8 mouse cellular contexts compared by ENCODE assay signal in the genomic region with DNA sequence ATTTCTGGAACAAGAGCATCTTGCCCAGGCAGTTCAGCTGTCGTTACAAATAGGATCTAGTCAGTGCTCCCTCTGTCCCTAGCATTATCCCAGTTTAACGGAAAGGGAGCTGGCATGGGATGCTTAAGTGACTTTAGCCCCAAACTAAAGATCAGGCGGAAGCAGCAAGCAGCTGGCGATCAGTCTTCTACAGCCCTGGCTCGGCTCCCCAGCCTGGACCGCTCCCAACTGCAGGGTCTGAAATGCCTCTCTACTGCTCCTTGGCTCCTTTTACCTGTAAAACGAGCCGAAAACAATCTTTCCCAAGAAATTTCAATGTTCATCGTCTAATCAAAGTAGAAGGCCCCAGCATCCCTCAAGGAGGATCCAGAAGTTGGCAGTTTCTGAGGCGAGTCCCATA.
A peak's percentile ranks its signal among the peaks of the same experiment; 100 is the strongest.
DNase-seq lines count a peak whose midpoint lies in the region; ATAC-seq and TF ChIP-seq lines count a peak whose summit lies in the region.

No protein-coding gene starts in this region.

- H3K9ac ChIP-seq in liver, adult 2 months (ENCODE audit: low read depth, low read length) = no peak overlapping the region
- H3K9ac ChIP-seq in liver, postnatal 0 days (replicated peaks) = no peak overlapping the region
- no peak overlapping the region for H3K9ac ChIP-seq in forebrain, postnatal 0 days
- no peak overlapping the region for H3K9ac ChIP-seq in midbrain, embryonic 15.5 days

- DNase-seq in cerebellum, postnatal 25 days = peak; percentile 19 to 43
- DNase-seq in cerebellum, adult 11-12 months = no peak
- peak; percentile 17 for DNase-seq in liver, adult 2 months (ENCODE audit: extremely low read depth, low read depth, low spot score)
- no peak for DNase-seq in liver, postnatal 0 days
- peak; percentile 56 for DNase-seq in forebrain, postnatal 0 days
- no peak for DNase-seq in adrenal gland, postnatal 4 days (ENCODE audit: low spot score in 2 of 2)
- DNase-seq in adrenal gland, adult (ENCODE audit: inconsistent age in 2 of 2, low spot score in 1 of 2) = no peak

- TF ChIP-seq EP300 in liver, postnatal 0 days (IDR thresholded peaks at IDR 0.05; ENCODE audit: low read depth) = no peak

- no peaks in the 10 kb centered on the region for H3K9me3 ChIP-seq in liver, postnatal 0 days (ENCODE audit: low read length)
- no peaks in the 10 kb centered on the region for H3K9me3 ChIP-seq in forebrain, postnatal 0 days (ENCODE audit: low read length)
- no peaks in the 10 kb centered on the region for H3K9me3 ChIP-seq in midbrain, embryonic 15.5 days

- H3K27ac ChIP-seq in liver, adult 2 months (replicated peaks; ENCODE audit: insufficient read depth, low read depth, low read length) = no peak overlapping the region
- H3K27ac ChIP-seq in liver, postnatal 0 days (ENCODE audit: low read depth) = no peak overlapping the region
- no peak overlapping the region for H3K27ac ChIP-seq in forebrain, postnatal 0 days (ENCODE audit: low read depth, low read length)
- peak overlapping the region; percentile 57 for H3K27ac ChIP-seq in midbrain, embryonic 15.5 days

- no peak overlapping the region for H3K4me3 ChIP-seq in liver, adult 2 months (ENCODE audit: insufficient read depth, low read depth, low read length)
- no peak overlapping the region for H3K4me3 ChIP-seq in liver, postnatal 0 days (ENCODE audit: low read depth, low read length)
- H3K4me3 ChIP-seq in forebrain, postnatal 0 days (ENCODE audit: low read depth, low read length) = no peak overlapping the region
- H3K4me3 ChIP-seq in midbrain, embryonic 15.5 days = 0 out of 2 replicates have a peak overlapping the region, but pooled peaks have one; percentile 11

- WGBS in liver, adult 2 months = 33% methylated on average over 10 of the region's 10 CpGs
- 43% methylated on average over 10 of the region's 10 CpGs for WGBS in liver, postnatal 0 days (ENCODE audit: insufficient replicate concordance)
- WGBS in forebrain, postnatal 0 days = 10% methylated on average over 10 of the region's 10 CpGs
- WGBS in midbrain, embryonic 15.5 days = 15% methylated on average over 10 of the region's 10 CpGs

- H3K79me2 ChIP-seq in liver, adult 2 months (ENCODE audit: control insufficient read depth, insufficient read depth, low read length) = no peaks in the 10 kb centered on the region

- no peak for ATAC-seq in liver, postnatal 0 days
- ATAC-seq in forebrain, postnatal 0 days = peak; percentile 50; the same call in 1 of the 2 replicates
- ATAC-seq in midbrain, embryonic 15.5 days (replicated peaks) = peak; percentile 84

- TF ChIP-seq CTCF in liver, adult 2 months (IDR thresholded peaks at IDR 0.05; ENCODE audit: low read depth, low read length) = no peak
- TF ChIP-seq CTCF in liver, postnatal 0 days (IDR thresholded peaks at IDR 0.05; ENCODE audit: low read depth) = no peak
- TF ChIP-seq CTCF in forebrain, postnatal 0 days (IDR thresholded peaks at IDR 0.05; ENCODE audit: low read depth) = no peak

- no peaks in the 10 kb centered on the region for H3K36me3 ChIP-seq in liver, adult 2 months (ENCODE audit: control insufficient read depth, insufficient read depth, low read length)
- H3K36me3 ChIP-seq in liver, postnatal 0 days (replicated peaks; ENCODE audit: insufficient read depth, low read length) = no peaks in the 10 kb centered on the region
- no peaks in the 10 kb centered on the region for H3K36me3 ChIP-seq in forebrain, postnatal 0 days (ENCODE audit: insufficient read depth)
- H3K36me3 ChIP-seq in midbrain, embryonic 15.5 days (replicated peaks) = no peaks in the 10 kb centered on the region

- H3K4me1 ChIP-seq in liver, adult 2 months (ENCODE audit: control insufficient read depth, insufficient read depth, low read length) = peaks cover 2% of the 10 kb centered on the region; the same call in 1 of the 2 replicates
- H3K4me1 ChIP-seq in liver, postnatal 0 days (ENCODE audit: insufficient read depth) = no peaks in the 10 kb centered on the region
- 0 out of 2 replicates have a peak, but pooled peaks cover 3% of the 10 kb centered on the region for H3K4me1 ChIP-seq in forebrain, postnatal 0 days (ENCODE audit: insufficient read depth)
- peaks cover 19% of the 10 kb centered on the region for H3K4me1 ChIP-seq in midbrain, embryonic 15.5 days

- no peak for TF ChIP-seq POLR2A in liver, adult 2 months (IDR thresholded peaks at IDR 0.05; ENCODE audit: extremely low read depth, insufficient read depth, low read length)

- no peak overlapping the region for H3K4me2 ChIP-seq in liver, postnatal 0 days (ENCODE audit: low read depth, low read length)
- peak overlapping the region; percentile 36 for H3K4me2 ChIP-seq in forebrain, postnatal 0 days (ENCODE audit: low read depth)
- H3K4me2 ChIP-seq in midbrain, embryonic 15.5 days = peak overlapping the region; percentile 44

- H3K27me3 ChIP-seq in liver, adult 2 months (ENCODE audit: control insufficient read depth, insufficient read depth, low read length) = no peaks in the 10 kb centered on the region
- H3K27me3 ChIP-seq in liver, postnatal 0 days (ENCODE audit: insufficient read depth, low read length) = no peaks in the 10 kb centered on the region
- no peaks in the 10 kb centered on the region for H3K27me3 ChIP-seq in forebrain, postnatal 0 days (ENCODE audit: insufficient read depth, low read length)
- no peaks in the 10 kb centered on the region; the same call in 1 of the 2 replicates for H3K27me3 ChIP-seq in midbrain, embryonic 15.5 days (replicated peaks)

Comparison
In these comparisons a context has a peak if more than half of its experiments do, and no peak if none do; other contexts are left out.
1. DNase-seq: peak in cerebellum, postnatal 25 days (2 of 2), liver, adult 2 months (single experiment) and forebrain, postnatal 0 days (single experiment); none in cerebellum, adult 11-12 months (single experiment), liver, postnatal 0 days (single experiment), adrenal gland, postnatal 4 days (0 of 2) and adrenal gland, adult (0 of 2).